Mouse (Mus musculus) brain, embryonic 14.5 days (tissue): Measurements from ENCODE around the gene Nkrf.

Experiments used
- CTCF ChIP-seq: fragments of 200-500 bp; IDR thresholded peaks from 2 replicates; pipeline ENCODE4 v1.5.1; 2012; ENCODE audit warnings: inconsistent platforms, mild to moderate bottlenecking, moderate library complexity, borderline replicate concordance; ENCODE audit not compliant: insufficient read depth, insufficient read length; ENCODE audit errors: extremely low read depth
- POLR2A ChIP-seq: fragments of 200-500 bp; IDR thresholded peaks from 2 replicates; pipeline ENCODE4 v1.6.1; 2012; ENCODE audit warnings: mild to moderate bottlenecking, inconsistent platforms, borderline replicate concordance; ENCODE audit not compliant: poor library complexity, insufficient read depth, insufficient read length, severe bottlenecking; ENCODE audit errors: extremely low read depth

GRCm38 (mm10) chrX:36873765-36874164 is 28.9 kb downstream of the Nkrf start, which contains the start of the genes Ube2a and C330007P06Rik:
- TF ChIP-seq POLR2A: no peak
- TF ChIP-seq CTCF: no peak
